Mouse (Mus musculus): ENCODE measurements around the gene Tmem131l.
A peak's percentile ranks its signal among the peaks of the same experiment; 100 is the strongest.

The Tmem131l gene

GRCm38 (mm10) chr3:83865216-83865615 lies 174.8 kb downstream of the Tmem131l start:
- peak in 1 of 2 experiments; percentile 80 for DNase-seq (ENCODE audit: low spot score in 2 of 2)

GRCm38 (mm10) chr3:83864064-83864548 lies 175.9 kb downstream of the Tmem131l start:
- no peak for DNase-seq (ENCODE audit: low spot score in 2 of 2)

GRCm38 (mm10) chr3:83862956-83863355 lies 177.0 kb downstream of the Tmem131l start:
- DNase-seq (ENCODE audit: low spot score in 2 of 2) = peak in 1 of 2 experiments; percentile 63

GRCm38 (mm10) chr3:83859595-83859994 lies 180.4 kb downstream of the Tmem131l start:
- no peak for DNase-seq (ENCODE audit: low spot score in 2 of 2)

GRCm38 (mm10) chr3:83859071-83859470 lies 180.9 kb downstream of the Tmem131l start:
- no peak for DNase-seq (ENCODE audit: low spot score in 2 of 2)

- DNase-seq (ENCODE audit: low spot score in 2 of 2) = no peak
These were observed 182.4 kb downstream of the Tmem131l start for GRCm38 (mm10) chr3:83857621-83858020.

GRCm38 (mm10) chr3:83855643-83856042 lies 184.3 kb downstream of the Tmem131l start:
- no peak for DNase-seq (ENCODE audit: low spot score in 2 of 2)

- DNase-seq (ENCODE audit: low spot score in 2 of 2) = no peak
These were observed 190.6 kb downstream of the Tmem131l start for GRCm38 (mm10) chr3:83849341-83849740.
